Mouse (Mus musculus): ENCODE measurements at regions not wholly inside any gene's neighbourhood (a gene's known extent, or its start where the extent isn't known, plus 50 kb on each side); places are given as distances from the start of the nearest gene placed in this dataset.

GRCm38 (mm10) chr15:96902781-96903180 lies 153.0 kb downstream of the Slc38a4 start:
- TF ChIP-seq POLR2A (IDR thresholded peaks at IDR 0.05; ENCODE audit: low read depth, low read length) = no peak
- TF ChIP-seq E2F4 (IDR thresholded peaks at IDR 0.05; ENCODE audit: insufficient replicate concordance, low read depth, low read length) = no peak
- TF ChIP-seq SIN3A (IDR thresholded peaks at IDR 0.05; ENCODE audit: low read length) = no peak
- no peak for TF ChIP-seq USF2 (conservative IDR thresholded peaks at IDR 0.05; ENCODE audit: low read depth, low read length)
- TF ChIP-seq POLR2AphosphoS2 (IDR thresholded peaks at IDR 0.05; ENCODE audit: low read depth, low read length) = no peak
- TF ChIP-seq CTCF (conservative IDR thresholded peaks at IDR 0.05 in 1 of 2, IDR thresholded peaks at IDR 0.05 in 1 of 2; ENCODE audit: low read depth in 2 of 2, low read length in 2 of 2) = no peak
- no peak for TF ChIP-seq CHD1 (IDR thresholded peaks at IDR 0.05; ENCODE audit: low read depth, low read length)
- TF ChIP-seq USF1 (IDR thresholded peaks at IDR 0.05; ENCODE audit: low read depth, low read length) = no peak
- no peak for TF ChIP-seq HCFC1 (IDR thresholded peaks at IDR 0.05; ENCODE audit: low read depth, low read length)
- no peak for TF ChIP-seq EP300 (IDR thresholded peaks at IDR 0.05; ENCODE audit: low read length)
- no peak for TF ChIP-seq GABPA (IDR thresholded peaks at IDR 0.05; ENCODE audit: insufficient replicate concordance, low read depth, low read length)
- no peak for TF ChIP-seq MAFK (IDR thresholded peaks at IDR 0.05; ENCODE audit: insufficient replicate concordance, low read length)
- TF ChIP-seq KAT2A (IDR thresholded peaks at IDR 0.05; ENCODE audit: insufficient replicate concordance, low read length) = no peak
- no peak for TF ChIP-seq MAX (IDR thresholded peaks at IDR 0.05; ENCODE audit: low read length)
